Mouse (Mus musculus) right cerebral cortex, postnatal 36 days (tissue): ENCODE results near the gene Ccnh.
"Not testable (repeated sequence)": the region's sequence is repeated elsewhere in the genome, so short reads cannot be mapped to it uniquely, and the experiment has no call there.

ENCODE experiments used
- DNase-seq, 2 experiments: peaks; one replicate each; pipeline ENCODE4 v3.0.0; 2022; ENCODE audit warnings: low spot score in 2 of 2, mixed read lengths in 1 of 2

The Ccnh gene

GRCm38 (mm10) chr13:85188903-85189643 is at the start of gene Ccnh:
Gene Ccnh, plus strand, starts transcription at chr13:85189408.
- DNase-seq = peak; percentile 91 to 93

GRCm38 (mm10) chr13:85143361-85143760 is 45.8 kb upstream of the Ccnh start:
- not testable (repeated sequence) for DNase-seq

- DNase-seq = no peak
These were observed 42.7 kb upstream of the Ccnh start for GRCm38 (mm10) chr13:85146471-85146870.

GRCm38 (mm10) chr13:85154746-85155145 is 34.5 kb upstream of the Ccnh start:
- DNase-seq = no peak

GRCm38 (mm10) chr13:85159971-85160370 is 29.2 kb upstream of the Ccnh start:
- DNase-seq = no peak

GRCm38 (mm10) chr13:85164512-85165124 is 24.6 kb upstream of the Ccnh start:
- no peak for DNase-seq

- no peak for DNase-seq
These were observed 475 bp downstream of the Ccnh start for GRCm38 (mm10) chr13:85189644-85190121.

- DNase-seq = no peak
These were observed 2.0 kb downstream of the Ccnh start for GRCm38 (mm10) chr13:85191253-85191652.

GRCm38 (mm10) chr13:85207493-85207892 is 18.3 kb downstream of the Ccnh start:
- DNase-seq = no peak

GRCm38 (mm10) chr13:85208656-85209055 is 19.4 kb downstream of the Ccnh start:
- no peak for DNase-seq

- DNase-seq = no peak
These were observed 21.1 kb downstream of the Ccnh start for GRCm38 (mm10) chr13:85210353-85210752.

GRCm38 (mm10) chr13:85218656-85219055 is 29.4 kb downstream of the Ccnh start:
- DNase-seq = no peak

GRCm38 (mm10) chr13:85238760-85239159 is 49.6 kb downstream of the Ccnh start:
- DNase-seq = no peak
